Mouse (Mus musculus): Measurements from ENCODE around the gene Trim47.

Gene Trim47

GRCm38 (mm10) chr11:116127156-116127980 lies at the start of gene Trim47:
TSS of gene Trim47 (minus strand) at chr11:116127210.
- peak; percentile 70 for DNase-seq (ENCODE audit: low read depth, low spot score)

GRCm38 (mm10) chr11:116176010-116176409 lies 49.0 kb upstream of the Trim47 start:
- DNase-seq (ENCODE audit: low read depth, low spot score), result no peak

- DNase-seq (ENCODE audit: low read depth, low spot score), result no peak
Measured at GRCm38 (mm10) chr11:116174775-116175448, 47.9 kb upstream of the Trim47 start.

- DNase-seq (ENCODE audit: low read depth, low spot score), result no peak
Measured at GRCm38 (mm10) chr11:116171959-116172358, 44.9 kb upstream of the Trim47 start.

- DNase-seq (ENCODE audit: low read depth, low spot score), result no peak
Measured at GRCm38 (mm10) chr11:116170003-116170800, 43.2 kb upstream of the Trim47 start.

- no peak for DNase-seq (ENCODE audit: low read depth, low spot score)
Measured at GRCm38 (mm10) chr11:116169214-116169613, 42.2 kb upstream of the Trim47 start.

GRCm38 (mm10) chr11:116167884-116168439 lies 41.0 kb upstream of the Trim47 start, which contains the start of gene Fbf1:
TSS of gene Fbf1 (minus strand) at chr11:116168166.
- DNase-seq (ENCODE audit: low read depth, low spot score), result peak; percentile 92

- DNase-seq (ENCODE audit: low read depth, low spot score), result peak; percentile 8
Measured at GRCm38 (mm10) chr11:116167232-116167631, 40.2 kb upstream of the Trim47 start.

- DNase-seq (ENCODE audit: low read depth, low spot score), result no peak
Measured at GRCm38 (mm10) chr11:116163002-116163401, 36.0 kb upstream of the Trim47 start.

GRCm38 (mm10) chr11:116162146-116162545 lies 35.1 kb upstream of the Trim47 start:
- no peak for DNase-seq (ENCODE audit: low read depth, low spot score)

- DNase-seq (ENCODE audit: low read depth, low spot score), result no peak
Measured at GRCm38 (mm10) chr11:116161312-116161711, 34.3 kb upstream of the Trim47 start.

- DNase-seq (ENCODE audit: low read depth, low spot score), result no peak
Measured at GRCm38 (mm10) chr11:116150960-116151359, 23.9 kb upstream of the Trim47 start.

GRCm38 (mm10) chr11:116149341-116149740 lies 22.3 kb upstream of the Trim47 start:
- DNase-seq (ENCODE audit: low read depth, low spot score), result no peak

- DNase-seq (ENCODE audit: low read depth, low spot score), result no peak
Measured at GRCm38 (mm10) chr11:116148761-116149221, 21.8 kb upstream of the Trim47 start.

- DNase-seq (ENCODE audit: low read depth, low spot score), result no peak
Measured at GRCm38 (mm10) chr11:116146294-116146985, 19.4 kb upstream of the Trim47 start.

- no peak for DNase-seq (ENCODE audit: low read depth, low spot score)
Measured at GRCm38 (mm10) chr11:116145481-116146293, 18.7 kb upstream of the Trim47 start.

- DNase-seq (ENCODE audit: low read depth, low spot score), result no peak
Measured at GRCm38 (mm10) chr11:116143468-116143867, 16.5 kb upstream of the Trim47 start.

GRCm38 (mm10) chr11:116142211-116142991 lies 15.4 kb upstream of the Trim47 start:
- DNase-seq (ENCODE audit: low read depth, low spot score), result no peak

- DNase-seq (ENCODE audit: low read depth, low spot score), result peak; percentile 94
Measured at GRCm38 (mm10) chr11:116138468-116139138, 11.6 kb upstream of the Trim47 start, which contains the start of gene Mrpl38. TSS of gene Mrpl38 (minus strand) at chr11:116138868.
